8 mouse cellular contexts compared by ENCODE assay signal in genomic region chr4:144890690-144891120, GRCm38 (mm10). TPM values are rescaled to one million over a fixed set of nuclear protein-coding genes. Genes with fewer than 3 reads are reported as not detected.
DNase-seq lines count a peak whose midpoint lies in the region; ATAC-seq and TF ChIP-seq lines count a peak whose summit lies in the region.

No protein-coding gene starts in this region.

- WGBS in liver, embryonic 11.5 days: 12% methylated on average over 7 of the region's 7 CpGs

- peak; percentile 38 for ATAC-seq in liver, embryonic 11.5 days (replicated peaks; ENCODE audit: low FRiP score)

- no peak overlapping the region for H3K27ac ChIP-seq in ES-E14 (ENCODE audit: insufficient read depth, low read depth, low read length, poor library complexity, severe bottlenecking)
- peak overlapping the region; percentile 65; the same call in 1 of the 2 replicates for H3K27ac ChIP-seq in liver, embryonic 11.5 days (ENCODE audit: low read depth, low read length)

- in situ Hi-C loops in ES-E14 (cut with MboI; ENCODE audit: low sequenced_read_pairs in 2 of 2, unreplicated experiment in 2 of 2): loop anchor here (25.0 kb wide), 2 partner anchors 397 to 597 kb away; no protein-coding TSS in a partner anchor

- H3K4me2 ChIP-seq in liver, embryonic 11.5 days: peak overlapping the region; percentile 89

- peak; percentile 39 for DNase-seq in 3134 (ENCODE audit: extremely low read depth, insufficient read length, low spot score)
- DNase-seq in ES-E14 (ENCODE audit: low read depth, low spot score): no peak
- DNase-seq in cerebellum, postnatal 10 days: peak; percentile 83 to 90
- peak; percentile 36 to 51 for DNase-seq in frontal cortex, postnatal 14 days (ENCODE audit: low spot score in 2 of 2)
- DNase-seq in kidney, adult 18-20 months: peak; percentile 76
- peak; percentile 63 for DNase-seq in liver, embryonic 11.5 days (ENCODE audit: low spot score)
- DNase-seq in neural tube, embryonic 10.5 days (ENCODE audit: extremely low spot score, low spot score): peak; percentile 61
- DNase-seq in thymus, adult 18-20 months: peak; percentile 39 to 58

- peaks cover 18% of the 10 kb centered on the region for H3K27me3 ChIP-seq in liver, embryonic 11.5 days (replicated peaks; ENCODE audit: control insufficient read depth, insufficient read depth, low read length)

- no peak overlapping the region for H3K9ac ChIP-seq in ES-E14 (ENCODE audit: insufficient read depth, low read depth, low read length, poor library complexity, severe bottlenecking)
- H3K9ac ChIP-seq in liver, embryonic 11.5 days (ENCODE audit: low read depth, low read length): no peak overlapping the region

- no peak overlapping the region for H3K4me3 ChIP-seq in ES-E14 (ENCODE audit: insufficient read depth in 1 of 2, low read depth in 1 of 2, low read length in 2 of 2, poor library complexity in 1 of 2, severe bottlenecking in 1 of 2)
- no peak overlapping the region for H3K4me3 ChIP-seq in liver, embryonic 11.5 days (ENCODE audit: low read depth, low read length)

- no peaks in the 10 kb centered on the region for H3K36me3 ChIP-seq in ES-E14 (ENCODE audit: control insufficient read depth, insufficient read depth, low read length, poor library complexity, severe bottlenecking)
- H3K36me3 ChIP-seq in liver, embryonic 11.5 days (ENCODE audit: control insufficient read depth, insufficient read depth, low read length): no peaks in the 10 kb centered on the region

- H3K9me3 ChIP-seq in ES-E14 (ENCODE audit: control insufficient read depth, insufficient read depth, low read depth, low read length): no peaks in the 10 kb centered on the region
- no peaks in the 10 kb centered on the region for H3K9me3 ChIP-seq in liver, embryonic 11.5 days (ENCODE audit: control insufficient read depth, low read length)

- H3K4me1 ChIP-seq in ES-E14 (ENCODE audit: control insufficient read depth in 2 of 2, insufficient read depth in 2 of 2, low read length in 2 of 2, poor library complexity in 1 of 2): peaks cover 0 to 13% of the 10 kb centered on the region in 2 experiments; a peak in 1 of 4 replicates
- peaks cover 21% of the 10 kb centered on the region for H3K4me1 ChIP-seq in liver, embryonic 11.5 days (replicated peaks; ENCODE audit: control insufficient read depth, insufficient read depth, low read length)

TF ChIP-seq in ES-E14, 5 proteins besides CTCF, POLR2A, EP300 and RAD21:
- TF ChIP-seq ZC3H11A (IDR thresholded peaks at IDR 0.05; ENCODE audit: borderline replicate concordance, low read depth, low read length): peak; percentile 96
- no peak for TF ChIP-seq ZNF384 (IDR thresholded peaks at IDR 0.05; ENCODE audit: low read depth, low read length)

RNA-seq across cellular contexts. Expression of gene Dhrs3, which starts 1.9 kb away (rescaled TPM):
- total RNA-seq in ES-E14 (2012; rRNA removed): 3.8 and 5.3 TPM in 2 replicates
- 42.9 and 45.3 TPM in 2 replicates for polyA plus RNA-seq in liver, embryonic 11.5 days (2014; fragmentation: Nextera tagmentation; extraction: Ambion mirVana)
